Mouse (Mus musculus) left cerebral cortex, postnatal 36 days (tissue): ENCODE results near the gene Errfi1. TPM values are rescaled to one million over a fixed set of nuclear protein-coding genes. Genes with fewer than 3 reads are reported as not detected.
"Not testable (repeated sequence)": the region's sequence is repeated elsewhere in the genome, so short reads cannot be mapped to it uniquely, and the experiment has no call there.

Experiments used
- DNase-seq, 2 experiments: peaks; one replicate each; pipeline ENCODE4 v3.0.0; 2021 to 2022; ENCODE audit warnings: low spot score in 2 of 2, mixed read lengths in 1 of 2
- intact Hi-C: fragments of 180-260 bp; cut with DNase I; formaldehyde crosslinking; loops from one replicate; pipeline ENCODE4 v1.15.1; 2025
- total RNA-seq, 2 experiments: library from RNA; stranded (reverse); gene quantifications; 2 replicates each; pipeline ENCODE4 v1.2.3; 2021

The Errfi1 gene
- total RNA-seq, 2 experiments from 2014 or later = 27.4 TPM

GRCm38 (mm10) chr4:150872139-150872651 is 18.5 kb downstream of the Errfi1 start:
- peak; percentile 42 to 44 for DNase-seq
- intact Hi-C loops = no loop called here

GRCm38 (mm10) chr4:150872681-150873080 is 19.0 kb downstream of the Errfi1 start:
- no peak for DNase-seq
- intact Hi-C loops = no loop called here

GRCm38 (mm10) chr4:150874416-150874815 is 20.7 kb downstream of the Errfi1 start:
- intact Hi-C loops, DNase-seq: not testable (repeated sequence)

- intact Hi-C loops = no loop called here
- DNase-seq = no peak
These were observed 21.7 kb downstream of the Errfi1 start for GRCm38 (mm10) chr4:150875393-150875792.

GRCm38 (mm10) chr4:150879631-150880030 is 25.9 kb downstream of the Errfi1 start:
- intact Hi-C loops = no loop called here
- DNase-seq = no peak

- no peak for DNase-seq
- intact Hi-C loops = no loop called here
These were observed 26.6 kb downstream of the Errfi1 start for GRCm38 (mm10) chr4:150880364-150880763.

- no peak for DNase-seq
- intact Hi-C loops = no loop called here
These were observed 28.9 kb downstream of the Errfi1 start for GRCm38 (mm10) chr4:150882632-150883031.

- intact Hi-C loops = no loop called here
- DNase-seq = no peak
These were observed 34.2 kb downstream of the Errfi1 start for GRCm38 (mm10) chr4:150887903-150888302.

- DNase-seq = no peak
- intact Hi-C loops = no loop called here
These were observed 34.8 kb downstream of the Errfi1 start for GRCm38 (mm10) chr4:150888492-150888891.

GRCm38 (mm10) chr4:150889273-150889954 is 35.7 kb downstream of the Errfi1 start:
- DNase-seq = no peak
- intact Hi-C loops = no loop called here

- DNase-seq = no peak
- intact Hi-C loops = no loop called here
These were observed 36.2 kb downstream of the Errfi1 start for GRCm38 (mm10) chr4:150889955-150890315.

- intact Hi-C loops = no loop called here
- DNase-seq = no peak
These were observed 37.6 kb downstream of the Errfi1 start for GRCm38 (mm10) chr4:150891308-150891707.

- no peak for DNase-seq
- intact Hi-C loops = loop anchor here (5.0 kb wide), 1 partner anchor 43 kb away; the partner anchor contains the start of gene Errfi1
These were observed 41.2 kb downstream of the Errfi1 start for GRCm38 (mm10) chr4:150894718-150895501.

GRCm38 (mm10) chr4:150896896-150897624 is 43.3 kb downstream of the Errfi1 start:
- intact Hi-C loops = loop anchor here (5.0 kb wide), 1 partner anchor 45 kb away; the partner anchor contains the start of gene Errfi1

GRCm38 (mm10) chr4:150898716-150899365 is 45.1 kb downstream of the Errfi1 start:
- intact Hi-C loops = loop anchor here (2.0 to 5.0 kb wide), 2 partner anchors 47 to 242 kb away; partner anchors contain the start of gene Errfi1
- DNase-seq = peak in 1 of 2 experiments; percentile 36

More at GRCm38 (mm10) chr4:150896896-150897624, 43.3 kb downstream of the Errfi1 start:
- no peak for DNase-seq

- no peak for DNase-seq
- intact Hi-C loops = no loop called here
These were observed 46.8 kb downstream of the Errfi1 start for GRCm38 (mm10) chr4:150900486-150900885.

GRCm38 (mm10) chr4:150901651-150902050 is 47.9 kb downstream of the Errfi1 start:
- intact Hi-C loops = no loop called here
- peak; percentile 75 to 78 for DNase-seq

GRCm38 (mm10) chr4:150902062-150902461 is 48.3 kb downstream of the Errfi1 start:
- intact Hi-C loops = no loop called here

GRCm38 (mm10) chr4:150903091-150903742 is 49.5 kb downstream of the Errfi1 start:
- DNase-seq = no peak
- intact Hi-C loops = no loop called here

More at GRCm38 (mm10) chr4:150902062-150902461, 48.3 kb downstream of the Errfi1 start:
- no peak for DNase-seq
